8 mouse cellular contexts compared by ENCODE assay signal in the genomic region with DNA sequence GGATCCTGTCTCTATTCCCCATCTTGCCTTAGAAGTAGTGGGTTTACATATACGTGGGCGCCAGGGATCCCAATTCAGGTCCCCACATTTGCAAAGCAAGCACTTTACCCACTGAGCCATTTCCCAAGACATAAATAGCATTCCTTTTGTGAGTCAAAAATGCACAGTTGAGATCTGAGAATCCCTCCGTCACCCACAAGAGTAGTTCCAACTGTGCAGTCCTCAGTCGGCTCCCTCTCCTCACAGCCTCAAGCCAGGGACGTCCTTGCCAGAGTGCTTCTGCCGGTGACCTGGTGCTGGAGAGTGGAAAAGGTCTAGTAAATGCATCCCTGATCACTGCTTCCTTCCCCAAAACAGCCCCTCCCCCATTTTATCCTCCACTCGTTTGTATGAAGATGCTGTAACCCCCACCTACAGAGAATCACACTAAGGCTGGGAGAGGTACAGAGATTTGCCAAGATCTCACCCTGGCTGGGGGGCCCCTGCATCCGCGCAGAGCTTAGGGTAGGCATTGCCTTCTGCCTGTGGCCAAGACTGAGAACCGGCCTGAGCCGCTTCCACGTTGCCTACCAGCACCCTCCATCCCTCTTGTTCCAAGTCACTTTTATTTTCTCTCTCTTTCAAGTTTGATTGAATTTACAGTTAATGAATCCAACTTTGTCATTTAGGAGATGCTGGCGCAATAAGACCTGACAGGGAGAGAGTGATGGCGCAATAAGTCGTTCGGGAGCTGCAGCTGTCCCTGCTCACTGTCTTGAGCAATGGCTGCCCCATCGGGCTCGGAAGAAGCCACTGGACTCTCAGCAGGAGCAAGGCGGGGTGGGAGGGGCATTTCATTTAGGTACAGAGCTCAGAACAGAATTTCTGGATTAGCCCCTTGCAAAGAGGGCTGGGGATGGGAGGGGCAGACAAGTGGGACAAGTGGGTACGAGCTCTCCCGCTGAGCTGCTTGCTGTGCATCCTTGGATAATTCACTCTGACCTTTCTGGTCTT.
DNase-seq lines count a peak whose midpoint lies in the region; ATAC-seq and TF ChIP-seq lines count a peak whose summit lies in the region.

No protein-coding gene starts in this region.

- no peak for TF ChIP-seq EP300 in lung, postnatal 0 days (IDR thresholded peaks at IDR 0.05)

- H3K36me3 ChIP-seq in heart, embryonic 13.5 days = no peaks in the 10 kb centered on the region
- no peaks in the 10 kb centered on the region for H3K36me3 ChIP-seq in lung, postnatal 0 days (ENCODE audit: insufficient read depth, low read length)

- peak; percentile 93 for DNase-seq in heart, adult 11 months
- no peak for DNase-seq in heart, adult 8-10 months (ENCODE audit: low spot score)
- peak; percentile 19 for DNase-seq in Muller cell, postnatal 12 days (ENCODE audit: inconsistent ontology term)
- DNase-seq in lung, postnatal 0 days (ENCODE audit: low spot score) = peak; percentile 87
- no peak for DNase-seq in right cerebral cortex, postnatal 25 days
- DNase-seq in cerebellum, postnatal 4 days (ENCODE audit: low spot score in 2 of 2) = no peak

- H3K9ac ChIP-seq in heart, embryonic 13.5 days = no peak overlapping the region
- no peak overlapping the region for H3K9ac ChIP-seq in lung, postnatal 0 days (replicated peaks; ENCODE audit: low read depth)

- H3K27ac ChIP-seq in heart, embryonic 13.5 days (replicated peaks) = no peak overlapping the region
- no peak overlapping the region for H3K27ac ChIP-seq in lung, postnatal 0 days (ENCODE audit: low read length)

- no peak overlapping the region for H3K4me3 ChIP-seq in heart, embryonic 13.5 days
- H3K4me3 ChIP-seq in lung, postnatal 0 days (ENCODE audit: low read depth, low read length) = no peak overlapping the region

- TF ChIP-seq CTCF in lung, postnatal 0 days (IDR thresholded peaks at IDR 0.05) = no peak

- ATAC-seq in heart, embryonic 13.5 days (ENCODE audit: extremely low read depth, insufficient number of reproducible peaks, low FRiP score, low TSS enrichment) = no peak
- ATAC-seq in lung, postnatal 0 days = peak; percentile 82
- no peak for ATAC-seq in monocyte, adult 5-6 weeks (replicated peaks; ENCODE audit: insufficient number of reproducible peaks, low FRiP score, low TSS enrichment, poor library complexity, severe bottlenecking)

- H3K4me2 ChIP-seq in heart, embryonic 13.5 days = peak overlapping the region; percentile 40
- H3K4me2 ChIP-seq in lung, postnatal 0 days (replicated peaks; ENCODE audit: low read depth, low read length) = peak overlapping the region; percentile 27; the same call in 1 of the 2 replicates

- peaks cover 31% of the 10 kb centered on the region for H3K27me3 ChIP-seq in heart, embryonic 13.5 days (replicated peaks)
- no peaks in the 10 kb centered on the region for H3K27me3 ChIP-seq in lung, postnatal 0 days (replicated peaks; ENCODE audit: insufficient read depth, low read length)

- 0 out of 2 replicates have a peak, but pooled peaks cover 3% of the 10 kb centered on the region for H3K4me1 ChIP-seq in heart, embryonic 13.5 days
- no peaks in the 10 kb centered on the region for H3K4me1 ChIP-seq in lung, postnatal 0 days (ENCODE audit: insufficient read depth, low read depth, low read length)

- WGBS in heart, embryonic 13.5 days = 43% methylated on average over 21 of the region's 21 CpGs
- WGBS in lung, postnatal 0 days = 25% methylated on average over 21 of the region's 21 CpGs

- H3K9me3 ChIP-seq in heart, embryonic 13.5 days = no peaks in the 10 kb centered on the region
- H3K9me3 ChIP-seq in lung, postnatal 0 days (ENCODE audit: low read length) = no peaks in the 10 kb centered on the region

Comparison
In these comparisons a context has a peak if more than half of its experiments do, and no peak if none do; other contexts are left out.
1. DNase-seq: peak in heart, adult 11 months (single experiment), Muller cell, postnatal 12 days (single experiment) and lung, postnatal 0 days (single experiment); none in heart, adult 8-10 months (single experiment), right cerebral cortex, postnatal 25 days (single experiment) and cerebellum, postnatal 4 days (0 of 2).